Mouse (Mus musculus): ENCODE data around the gene Gda. TPM values are rescaled to one million over a fixed set of nuclear protein-coding genes. Genes with fewer than 3 reads are reported as not detected.

The Gda gene
- polyA plus RNA-seq (2014; fragmentation: Nextera tagmentation; extraction: Ambion mirVana), result not detected in 2 replicates

GRCm38 (mm10) chr19:21473345-21473744 is at the start of gene Gda:
Gene Gda (minus strand): TSS chr19:21473445.
- WGBS, result 65% methylated on average over 2 of the region's 2 CpGs
- H3K4me1 ChIP-seq (replicated peaks; ENCODE audit: control insufficient read depth, insufficient read depth, low read length), result 0 out of 2 replicates have a peak, but pooled peaks cover 6% of the 10 kb centered on the region
- no peaks in the 10 kb centered on the region for H3K9me3 ChIP-seq (ENCODE audit: control insufficient read depth, low read length)
- peaks cover 3% of the 10 kb centered on the region; the same call in 1 of the 2 replicates for H3K27me3 ChIP-seq (ENCODE audit: control insufficient read depth, insufficient read depth, low read length)
- H3K36me3 ChIP-seq (ENCODE audit: control insufficient read depth, insufficient read depth, low read length), result no peaks in the 10 kb centered on the region
- peak within 1 kb of the TSS; percentile 32; the same call in 1 of the 2 replicates for H3K9ac ChIP-seq (ENCODE audit: low read length)
- peak within 1 kb of the TSS; percentile 77 for H3K4me2 ChIP-seq (ENCODE audit: low read depth, low read length, severe bottlenecking)
- ATAC-seq (replicated peaks; ENCODE audit: low FRiP score) (no peak), DNase-seq (ENCODE audit: low spot score) (no peak)
- peak within 1 kb of the TSS; percentile 34 for H3K4me3 ChIP-seq (ENCODE audit: low read depth, low read length)
- no peak within 1 kb of the TSS for H3K27ac ChIP-seq (ENCODE audit: low read depth, low read length)

DNA sequence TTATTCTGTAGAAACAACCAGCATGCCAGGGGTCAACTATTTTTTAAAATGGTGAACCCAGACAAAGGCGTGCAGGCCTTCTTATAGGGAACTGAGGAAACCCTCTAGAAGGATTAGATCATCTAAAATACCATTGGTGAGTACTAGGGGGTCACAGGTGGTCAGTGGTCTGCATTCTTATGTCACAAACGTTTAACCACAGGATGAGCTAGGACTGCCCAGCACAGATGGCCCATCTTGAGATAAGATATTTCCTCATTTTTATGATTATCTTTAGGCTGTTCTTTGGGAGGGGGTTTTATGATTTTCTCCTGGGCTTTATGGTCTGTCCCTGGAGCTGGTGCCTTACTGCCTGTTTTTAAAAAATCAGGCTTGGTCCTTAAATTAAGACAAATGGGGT is 47.0 kb upstream of the Gda start:
- 73% methylated on average over 2 of the region's 2 CpGs for WGBS
- H3K27ac ChIP-seq (ENCODE audit: low read depth, low read length), result no peak overlapping the region
- no peak overlapping the region for H3K4me3 ChIP-seq (ENCODE audit: low read depth, low read length)
- no peak overlapping the region for H3K9ac ChIP-seq (ENCODE audit: low read length)
- H3K4me1 ChIP-seq (replicated peaks; ENCODE audit: control insufficient read depth, insufficient read depth, low read length), result no peaks in the 10 kb centered on the region
- no peak for ATAC-seq (replicated peaks; ENCODE audit: low FRiP score)
- no peaks in the 10 kb centered on the region for H3K36me3 ChIP-seq (ENCODE audit: control insufficient read depth, insufficient read depth, low read length)
- H3K27me3 ChIP-seq (ENCODE audit: control insufficient read depth, insufficient read depth, low read length), result no peaks in the 10 kb centered on the region
- no peaks in the 10 kb centered on the region for H3K9me3 ChIP-seq (ENCODE audit: control insufficient read depth, low read length)
- no peak for DNase-seq (ENCODE audit: low spot score)
- H3K4me2 ChIP-seq (ENCODE audit: low read depth, low read length, severe bottlenecking), result no peak overlapping the region

- Histone ChIP-seq H3K9me3 (ENCODE audit: control insufficient read depth, low read length) (no peaks in the 10 kb centered on the region), H3K9ac (ENCODE audit: low read length) (no peak overlapping the region), H3K36me3 (ENCODE audit: control insufficient read depth, insufficient read depth, low read length) (no peaks in the 10 kb centered on the region), H3K4me3 (ENCODE audit: low read depth, low read length) (no peak overlapping the region), H3K4me2 (ENCODE audit: low read depth, low read length, severe bottlenecking) (no peak overlapping the region), H3K4me1 (replicated peaks; ENCODE audit: control insufficient read depth, insufficient read depth, low read length) (no peaks in the 10 kb centered on the region), H3K27me3 (ENCODE audit: control insufficient read depth, insufficient read depth, low read length) (no peaks in the 10 kb centered on the region), H3K27ac (ENCODE audit: low read depth, low read length) (no peak overlapping the region)
- WGBS, result 61% methylated on average over 3 of the region's 3 CpGs
- no peak for ATAC-seq (replicated peaks; ENCODE audit: low FRiP score)
- no peak for DNase-seq (ENCODE audit: low spot score)
Measured at GRCm38 (mm10) chr19:21510116-21510515, 36.9 kb upstream of the Gda start.

DNA sequence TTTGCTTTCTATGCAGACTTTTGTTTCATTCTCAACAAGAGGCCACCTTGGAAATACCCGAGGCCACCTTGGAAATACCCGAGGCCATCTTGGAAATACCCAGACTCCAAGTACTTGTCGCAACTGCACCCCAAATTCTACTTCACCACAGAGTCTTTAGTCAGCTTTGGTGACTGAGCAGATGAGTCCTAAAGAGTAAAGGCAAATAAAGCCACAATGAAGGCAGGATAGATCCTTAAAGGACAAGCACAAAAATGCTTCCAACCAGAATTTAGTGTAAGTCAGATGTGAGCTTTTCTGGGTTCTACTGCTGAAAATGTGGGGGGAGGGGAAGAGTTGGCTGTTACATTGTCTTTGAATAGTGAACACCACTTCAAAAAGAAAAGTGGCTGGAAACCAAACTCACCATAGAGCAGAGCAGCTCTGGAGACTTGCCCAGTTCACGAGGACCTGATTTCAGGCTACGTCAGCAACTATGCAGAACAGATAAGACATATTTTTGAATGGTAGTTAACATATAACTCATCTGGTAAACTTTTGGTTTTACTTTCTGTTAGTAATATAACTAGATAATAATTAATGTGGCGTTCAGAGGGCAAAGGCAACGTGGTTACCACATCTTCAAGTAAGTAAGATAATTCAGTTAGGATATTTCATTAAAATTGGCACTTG is 34.5 kb upstream of the Gda start:
- Histone ChIP-seq H3K27me3 (ENCODE audit: control insufficient read depth, insufficient read depth, low read length) (no peaks in the 10 kb centered on the region), H3K4me3 (ENCODE audit: low read depth, low read length) (no peak overlapping the region), H3K4me2 (ENCODE audit: low read depth, low read length, severe bottlenecking) (no peak overlapping the region), H3K36me3 (ENCODE audit: control insufficient read depth, insufficient read depth, low read length) (no peaks in the 10 kb centered on the region), H3K4me1 (replicated peaks; ENCODE audit: control insufficient read depth, insufficient read depth, low read length) (no peaks in the 10 kb centered on the region), H3K9me3 (ENCODE audit: control insufficient read depth, low read length) (no peaks in the 10 kb centered on the region), H3K9ac (ENCODE audit: low read length) (no peak overlapping the region), H3K27ac (ENCODE audit: low read depth, low read length) (no peak overlapping the region)
- 91% methylated on average over 7 of the region's 7 CpGs for WGBS
- no peak for DNase-seq (ENCODE audit: low spot score)
- no peak for ATAC-seq (replicated peaks; ENCODE audit: low FRiP score)

DNA sequence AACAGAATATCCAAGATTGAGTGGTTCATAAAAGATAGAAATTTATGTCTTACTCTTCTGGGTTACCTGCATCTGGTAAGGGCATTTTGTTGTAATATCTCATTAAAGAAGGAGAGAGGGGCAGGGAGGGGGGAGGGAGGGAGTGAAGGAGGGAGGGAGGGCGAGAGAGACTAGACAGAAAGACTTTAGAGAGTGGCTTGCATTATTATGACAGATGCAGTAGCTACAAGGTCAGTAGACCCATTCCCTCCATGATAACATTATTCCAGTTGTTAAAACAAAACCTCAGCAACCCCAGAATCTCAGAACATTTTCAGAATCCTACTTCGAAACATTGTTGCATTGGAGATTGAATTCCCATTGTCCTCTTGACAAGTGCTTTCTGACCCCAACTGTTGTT is 33.9 kb upstream of the Gda start:
- DNase-seq (ENCODE audit: low spot score) (no peak), ATAC-seq (replicated peaks; ENCODE audit: low FRiP score) (no peak)
- Histone ChIP-seq H3K4me3 (ENCODE audit: low read depth, low read length) (no peak overlapping the region), H3K27me3 (ENCODE audit: control insufficient read depth, insufficient read depth, low read length) (no peaks in the 10 kb centered on the region), H3K4me1 (replicated peaks; ENCODE audit: control insufficient read depth, insufficient read depth, low read length) (no peaks in the 10 kb centered on the region), H3K4me2 (ENCODE audit: low read depth, low read length, severe bottlenecking) (no peak overlapping the region), H3K9ac (ENCODE audit: low read length) (no peak overlapping the region), H3K36me3 (ENCODE audit: control insufficient read depth, insufficient read depth, low read length) (no peaks in the 10 kb centered on the region), H3K9me3 (ENCODE audit: control insufficient read depth, low read length) (no peaks in the 10 kb centered on the region), H3K27ac (ENCODE audit: low read depth, low read length) (no peak overlapping the region)
- 82% methylated on average over 2 of the region's 2 CpGs for WGBS

- no peak overlapping the region for H3K9ac ChIP-seq (ENCODE audit: low read length)
- H3K27ac ChIP-seq (ENCODE audit: low read depth, low read length), result no peak overlapping the region
- H3K36me3 ChIP-seq (ENCODE audit: control insufficient read depth, insufficient read depth, low read length), result no peaks in the 10 kb centered on the region
- no peaks in the 10 kb centered on the region for H3K27me3 ChIP-seq (ENCODE audit: control insufficient read depth, insufficient read depth, low read length)
- ATAC-seq (replicated peaks; ENCODE audit: low FRiP score) (no peak), DNase-seq (ENCODE audit: low spot score) (no peak)
- no peak overlapping the region for H3K4me3 ChIP-seq (ENCODE audit: low read depth, low read length)
- WGBS, result 81% methylated on average over 2 of the region's 2 CpGs
- H3K4me1 ChIP-seq (replicated peaks; ENCODE audit: control insufficient read depth, insufficient read depth, low read length), result no peaks in the 10 kb centered on the region
- no peaks in the 10 kb centered on the region for H3K9me3 ChIP-seq (ENCODE audit: control insufficient read depth, low read length)
- H3K4me2 ChIP-seq (ENCODE audit: low read depth, low read length, severe bottlenecking), result no peak overlapping the region
Measured at GRCm38 (mm10) chr19:21504716-21505115, 31.5 kb upstream of the Gda start.

DNA sequence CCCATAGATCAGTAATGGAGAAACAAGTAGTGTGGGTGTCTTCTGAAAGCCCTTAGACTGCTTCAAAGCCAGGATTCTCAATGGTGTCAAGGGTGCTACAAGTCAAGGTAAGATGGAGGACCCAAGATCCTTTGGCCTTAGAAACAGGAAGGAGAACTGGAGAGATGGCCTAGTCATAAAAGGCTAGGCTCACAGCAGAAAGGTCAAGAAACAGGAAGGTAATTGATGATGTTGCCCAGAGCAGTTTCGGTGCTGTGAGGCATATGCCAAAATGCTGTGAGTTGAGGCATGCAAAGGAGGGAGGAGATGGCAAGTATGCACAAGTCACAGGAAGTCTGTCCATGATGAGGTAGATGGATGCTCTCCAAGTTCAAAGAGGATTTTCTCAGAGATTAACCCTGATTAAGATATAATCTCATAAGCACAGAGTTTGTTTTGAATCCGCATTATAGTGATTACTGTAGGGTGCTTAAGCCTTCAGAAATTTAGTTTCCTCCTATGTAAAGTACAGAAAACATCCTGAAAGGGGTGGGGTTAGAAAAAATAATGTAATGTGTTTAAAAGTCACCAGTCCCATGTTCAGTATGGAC is 26.2 kb upstream of the Gda start:
- Histone ChIP-seq H3K4me1 (replicated peaks; ENCODE audit: control insufficient read depth, insufficient read depth, low read length) (no peaks in the 10 kb centered on the region), H3K9me3 (ENCODE audit: control insufficient read depth, low read length) (no peaks in the 10 kb centered on the region), H3K4me2 (ENCODE audit: low read depth, low read length, severe bottlenecking) (no peak overlapping the region), H3K36me3 (ENCODE audit: control insufficient read depth, insufficient read depth, low read length) (no peaks in the 10 kb centered on the region), H3K27ac (ENCODE audit: low read depth, low read length) (no peak overlapping the region), H3K27me3 (ENCODE audit: control insufficient read depth, insufficient read depth, low read length) (no peaks in the 10 kb centered on the region), H3K4me3 (ENCODE audit: low read depth, low read length) (no peak overlapping the region), H3K9ac (ENCODE audit: low read length) (no peak overlapping the region)
- ATAC-seq (replicated peaks; ENCODE audit: low FRiP score) (no peak), DNase-seq (ENCODE audit: low spot score) (no peak)
- 86% methylated on average over 2 of the region's 2 CpGs for WGBS

GRCm38 (mm10) chr19:21495817-21496216 is 22.6 kb upstream of the Gda start:
- no peaks in the 10 kb centered on the region for H3K9me3 ChIP-seq (ENCODE audit: control insufficient read depth, low read length)
- H3K4me3 ChIP-seq (ENCODE audit: low read depth, low read length), result no peak overlapping the region
- H3K27me3 ChIP-seq (ENCODE audit: control insufficient read depth, insufficient read depth, low read length), result no peaks in the 10 kb centered on the region
- H3K4me2 ChIP-seq (ENCODE audit: low read depth, low read length, severe bottlenecking), result no peak overlapping the region
- ATAC-seq (replicated peaks; ENCODE audit: low FRiP score) (no peak), DNase-seq (ENCODE audit: low spot score) (no peak)
- H3K4me1 ChIP-seq (replicated peaks; ENCODE audit: control insufficient read depth, insufficient read depth, low read length), result no peaks in the 10 kb centered on the region
- H3K36me3 ChIP-seq (ENCODE audit: control insufficient read depth, insufficient read depth, low read length), result no peaks in the 10 kb centered on the region
- H3K9ac ChIP-seq (ENCODE audit: low read length), result no peak overlapping the region
- no peak overlapping the region for H3K27ac ChIP-seq (ENCODE audit: low read depth, low read length)
- WGBS, result 91% methylated on average over 4 of the region's 4 CpGs

Data from forebrain, embryonic 11.5 days (tissue).